Mouse (Mus musculus) gastrocnemius, adult 8-10 months (tissue): Measurements from ENCODE around the gene Olfr16. TPM values are rescaled to one million over a fixed set of nuclear protein-coding genes. Genes with fewer than 3 reads are reported as not detected.

Experiments
- DNase-seq, 2 experiments: peaks; one replicate each; pipeline ENCODE4 v3.0.0; 2022; ENCODE audit warnings: low spot score in 2 of 2
- total RNA-seq, 4 experiments: library from RNA; stranded (reverse); gene quantifications; 2 replicates each; pipeline ENCODE4 v1.2.4; 2022

Olfr16 gene
- not detected for total RNA-seq

GRCm38 (mm10) chr1:172950160-172950559 lies at the start of gene Olfr16:
Gene Olfr16 (plus strand): TSS chr1:172950409.
- DNase-seq = no peak

- DNase-seq = no peak
Observed at GRCm38 (mm10) chr1:172903313-172903712, 46.9 kb upstream of the Olfr16 start.

- no peak for DNase-seq
Observed at GRCm38 (mm10) chr1:172917115-172917514, 33.1 kb upstream of the Olfr16 start.

- no peak for DNase-seq
Observed at GRCm38 (mm10) chr1:172918450-172918849, 31.8 kb upstream of the Olfr16 start.

GRCm38 (mm10) chr1:172932197-172932596 lies 18.0 kb upstream of the Olfr16 start:
- DNase-seq = no peak

GRCm38 (mm10) chr1:172951171-172951720 lies 1.0 kb downstream of the Olfr16 start:
- DNase-seq = no peak

GRCm38 (mm10) chr1:172955376-172955775 lies 5.2 kb downstream of the Olfr16 start:
- DNase-seq = no peak

GRCm38 (mm10) chr1:172960452-172960851 lies 10.2 kb downstream of the Olfr16 start:
- no peak for DNase-seq

- DNase-seq = no peak
Observed at GRCm38 (mm10) chr1:172989794-172990634, 39.8 kb downstream of the Olfr16 start.

- no peak for DNase-seq
Observed at GRCm38 (mm10) chr1:172990635-172991009, 40.4 kb downstream of the Olfr16 start.

Other genes starting within 250 kb of the Olfr16 start
- gene Apcs, start 55.4 kb upstream of the Olfr16 start, total RNA-seq = not detected
- gene Olfr1408, start 187.0 kb downstream of the Olfr16 start, total RNA-seq = not detected
- not detected for gene Olfr1406, start 240.2 kb downstream of the Olfr16 start, total RNA-seq
- not detected for gene Olfr218, start 247.4 kb downstream of the Olfr16 start, total RNA-seq